Mouse (Mus musculus): Measurements from ENCODE around the gene Btbd35f13.
"Not testable (repeated sequence)": the region's sequence is repeated elsewhere in the genome, so short reads cannot be mapped to it uniquely, and the experiment has no call there.

The Btbd35f13 gene

DNA sequence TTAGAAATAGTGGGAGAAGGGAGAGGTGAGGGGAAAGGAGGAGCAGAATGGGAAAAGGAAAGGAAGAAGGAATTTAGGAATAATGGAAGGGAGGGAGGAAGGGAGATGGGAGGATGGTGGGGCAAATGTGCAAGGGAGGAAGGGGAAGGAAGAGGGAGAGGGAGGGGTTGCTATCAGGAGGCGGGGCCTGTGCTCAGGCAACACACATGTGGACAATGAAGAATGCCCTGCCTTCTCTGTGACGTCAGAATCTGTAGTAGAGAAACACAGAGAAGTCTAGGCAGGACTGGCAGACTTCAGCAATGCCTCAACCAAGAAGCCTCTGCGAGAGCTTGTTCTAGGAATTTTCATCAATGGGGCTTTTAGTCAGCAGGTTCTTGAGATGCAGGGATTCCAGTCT, at the start of gene Btbd35f13:
Btbd35f13 (plus strand) TSS at position 301 of the 400 bp plus-strand sequence.
- ATAC-seq (ENCODE audit: low TSS enrichment) = not testable (repeated sequence)

DNA sequence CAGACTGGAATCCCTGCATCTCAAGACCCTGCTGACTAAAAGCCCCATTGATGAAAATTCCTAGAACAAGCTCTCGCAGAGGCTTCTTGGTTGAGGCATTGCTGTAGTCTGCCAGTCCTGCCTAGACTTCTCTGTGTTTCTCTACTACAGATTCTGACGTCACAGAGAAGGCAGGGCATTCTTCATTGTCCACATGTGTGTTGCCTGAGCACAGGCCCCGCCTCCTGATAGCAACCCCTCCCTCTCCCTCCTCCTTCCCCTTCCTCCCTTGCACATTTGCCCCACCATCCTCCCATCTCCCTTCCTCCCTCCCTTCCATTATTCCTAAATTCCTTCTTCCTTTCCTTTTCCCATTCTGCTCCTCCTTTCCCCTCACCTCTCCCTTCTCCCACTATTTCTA, 45.3 kb downstream of the Btbd35f13 start, which contains the start of gene Btbd35f14:
Btbd35f14 (minus strand) TSS at position 101 of the 400 bp plus-strand sequence.
- ATAC-seq (ENCODE audit: low TSS enrichment) = not testable (repeated sequence)
